Mouse (Mus musculus): Measurements from ENCODE around the gene Mnt.

DNA sequence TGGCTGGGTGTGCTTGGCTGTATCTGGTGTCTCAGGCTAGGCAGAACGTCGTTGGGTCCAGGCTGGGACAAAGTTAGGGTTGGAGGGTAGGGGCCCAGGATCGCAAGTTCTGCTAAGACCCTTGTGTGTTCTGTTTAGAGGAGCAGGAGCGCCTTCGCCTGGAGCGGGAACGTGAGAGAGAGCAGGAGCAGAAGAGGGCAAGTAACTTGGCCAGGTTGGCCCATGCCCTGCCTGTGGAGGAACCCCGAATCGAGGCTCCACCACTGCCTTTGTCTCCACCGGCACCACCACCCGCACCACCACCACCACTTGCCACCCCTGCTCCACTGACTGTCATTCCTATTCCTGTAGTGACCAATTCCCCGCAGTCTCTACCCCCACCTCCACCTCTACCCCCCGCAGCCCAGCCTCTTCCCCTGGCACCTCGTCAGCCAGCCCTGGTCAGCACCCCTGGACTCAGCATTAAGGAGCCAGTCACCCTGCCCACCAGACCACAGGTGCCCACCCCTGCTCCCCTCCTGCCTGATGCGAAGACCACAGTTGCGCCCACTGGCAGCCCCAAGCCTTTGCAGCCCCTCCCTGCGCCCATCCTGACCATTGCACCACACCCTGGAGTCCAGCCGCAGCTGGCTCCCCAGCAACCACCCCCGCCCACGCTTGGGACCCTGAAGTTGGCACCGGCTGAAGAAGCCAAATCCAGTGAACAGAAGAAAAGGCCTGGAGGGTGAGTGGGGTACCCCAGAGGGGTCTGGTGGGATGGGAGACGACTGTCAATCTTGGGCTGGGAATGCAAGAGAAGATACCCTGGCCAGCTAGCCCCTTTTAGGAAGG is 5.7 kb downstream of the Mnt start:
- no peak for TF ChIP-seq CTCF (IDR thresholded peaks at IDR 0.05; ENCODE audit: low read depth, low read length)
- TF ChIP-seq EP300 (IDR thresholded peaks at IDR 0.05; ENCODE audit: insufficient read depth, low read depth, low read length), result no peak
